Mouse (Mus musculus): Measurements from ENCODE around the gene 2310022A10Rik. TPM values are rescaled to one million over a fixed set of nuclear protein-coding genes. Genes with fewer than 3 reads are reported as not detected.

The 2310022A10Rik gene
- total RNA-seq (2021) = 10 to 100 TPM; 25.9 to 27.1 TPM
- long read RNA-seq, experiment 1, transcript 2310022A10Rik-205 (11 exons, 1,989 nt) = major isoform, 17 of 39 reads
- long read RNA-seq, experiment 1, transcript 2310022A10Rik-201 (10 exons, 2,701 nt) = minor isoform, 13 of 39 reads
- long read RNA-seq, experiment 1, partial matches to known transcripts = 1 of 39 reads
- long read RNA-seq, experiment 1, other reads (novel, unspliced or antisense) = 8 of 39 reads
- long read RNA-seq, experiment 2, transcript 2310022A10Rik-201 (10 exons, 2,701 nt) = minor isoform, 13 of 42 reads
- long read RNA-seq, experiment 2, transcript 2310022A10Rik-205 (11 exons, 1,989 nt) = major isoform, 18 of 42 reads
- long read RNA-seq, experiment 2, partial matches to known transcripts = 0 of 42 reads
- long read RNA-seq, experiment 2, other reads (novel, unspliced or antisense) = 11 of 42 reads

- Histone ChIP-seq H3K27ac (peak within 1 kb of the TSS; percentile 85), H3K4me3 (peak within 1 kb of the TSS; percentile 83)
- intact Hi-C loops (cut with DNase I) = no loop called here
- peak; percentile 97 for DNase-seq (ENCODE audit: extremely low spot score in 1 of 2, low spot score in 2 of 2)
- no peak for TF ChIP-seq CTCF (IDR thresholded peaks at IDR 0.05)
These were observed at the start of gene 2310022A10Rik, which contains the start of gene Pld3 for GRCm38 (mm10) chr7:27552931-27553513. Gene 2310022A10Rik (plus strand): TSS chr7:27553233. Gene Pld3 (minus strand): TSS chr7:27553218.

DNA sequence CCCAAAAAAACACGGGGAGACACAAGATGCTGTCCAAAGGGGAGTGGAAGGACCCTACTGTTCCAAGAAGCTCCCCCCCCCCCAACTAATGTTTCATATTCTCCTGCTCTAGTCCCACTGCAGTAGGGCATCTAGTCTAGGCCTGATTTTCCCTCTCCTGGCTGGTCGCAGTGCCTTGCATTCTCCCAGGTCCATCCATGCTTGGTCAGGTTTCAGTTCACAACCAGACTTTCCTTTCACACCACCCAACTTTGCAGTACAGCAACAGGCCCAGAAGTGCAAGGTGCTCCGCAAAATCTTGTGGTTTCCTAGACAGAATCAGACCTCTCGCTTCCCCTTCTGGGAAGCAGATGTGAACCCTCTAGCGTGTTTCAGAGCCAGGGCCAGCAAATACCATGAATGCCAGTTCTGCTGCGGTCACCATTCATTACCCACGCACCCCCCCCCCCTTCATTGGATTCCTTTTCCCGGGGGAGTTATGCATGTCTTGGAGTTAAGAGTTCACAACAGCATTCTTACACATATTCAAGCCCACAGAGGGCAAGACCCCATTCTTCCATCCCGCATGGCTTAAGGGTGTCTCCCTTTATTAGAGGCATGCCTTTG is 46.2 kb upstream of the 2310022A10Rik start:
- intact Hi-C loops (cut with DNase I) = loop anchor here (2.0 to 5.0 kb wide), 2 partner anchors 14 to 60 kb away; partner anchors contain the start of genes Blvrb and Sptbn4
- TF ChIP-seq CTCF (IDR thresholded peaks at IDR 0.05) = no peak
- DNase-seq (ENCODE audit: extremely low spot score in 1 of 2, low spot score in 2 of 2) = no peak
- H3K27ac ChIP-seq = no peak overlapping the region
- H3K4me3 ChIP-seq = no peak overlapping the region

DNA sequence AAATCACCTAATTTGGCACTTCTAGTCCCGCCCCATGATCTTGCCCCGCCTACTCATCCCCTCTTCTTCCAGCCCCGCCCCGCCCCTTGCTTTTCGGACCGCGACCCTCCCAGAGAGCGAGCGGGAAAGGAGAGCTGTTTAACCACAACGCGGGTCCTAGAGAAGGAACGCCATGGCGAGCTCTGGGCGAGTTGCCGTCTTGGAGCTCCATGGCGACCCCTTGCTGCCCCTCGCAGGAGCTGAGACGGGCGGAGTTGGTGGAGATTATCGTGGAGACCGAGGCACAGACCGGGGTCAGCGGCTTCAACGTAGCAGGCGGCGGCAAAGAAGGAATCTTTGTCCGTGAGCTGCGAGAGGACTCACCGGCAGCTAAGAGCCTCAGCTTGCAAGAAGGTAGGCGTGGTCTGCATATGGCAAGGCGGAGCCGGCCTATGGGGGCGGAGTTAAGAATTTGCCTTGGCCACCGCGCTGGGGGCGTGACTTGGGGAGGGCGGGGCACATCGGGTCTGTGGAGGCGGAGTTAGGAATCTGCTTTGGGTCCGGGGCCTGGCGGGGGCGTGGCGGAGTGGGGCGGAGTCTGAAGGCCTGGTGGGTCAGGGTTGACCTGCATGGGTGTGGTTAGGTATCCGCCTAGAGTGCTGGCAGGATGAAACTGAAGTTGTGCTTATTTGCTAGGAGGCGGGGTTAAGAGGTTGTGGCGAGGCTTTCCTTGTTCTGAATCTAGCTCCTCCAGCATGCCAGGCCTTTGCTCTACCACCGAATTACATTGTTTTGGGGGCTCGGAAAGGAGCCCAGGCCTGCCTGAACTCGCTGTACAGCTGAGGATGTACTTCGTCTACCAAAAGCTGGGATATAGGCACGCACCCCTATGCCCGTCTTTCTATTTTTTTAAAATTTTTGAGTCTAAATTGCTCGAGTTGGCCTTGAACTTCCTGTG is 45.1 kb upstream of the 2310022A10Rik start:
- peak overlapping the region; percentile 48 for H3K4me3 ChIP-seq
- TF ChIP-seq CTCF (IDR thresholded peaks at IDR 0.05) = peak; percentile 12
- H3K27ac ChIP-seq = peak overlapping the region; percentile 80
- DNase-seq (ENCODE audit: extremely low spot score in 1 of 2, low spot score in 2 of 2) = peak; percentile 87 to 88
- intact Hi-C loops (cut with DNase I) = loop anchor here (2.0 to 5.0 kb wide), 2 partner anchors 15 to 61 kb away; partner anchors contain the start of genes Blvrb and Sptbn4

DNA sequence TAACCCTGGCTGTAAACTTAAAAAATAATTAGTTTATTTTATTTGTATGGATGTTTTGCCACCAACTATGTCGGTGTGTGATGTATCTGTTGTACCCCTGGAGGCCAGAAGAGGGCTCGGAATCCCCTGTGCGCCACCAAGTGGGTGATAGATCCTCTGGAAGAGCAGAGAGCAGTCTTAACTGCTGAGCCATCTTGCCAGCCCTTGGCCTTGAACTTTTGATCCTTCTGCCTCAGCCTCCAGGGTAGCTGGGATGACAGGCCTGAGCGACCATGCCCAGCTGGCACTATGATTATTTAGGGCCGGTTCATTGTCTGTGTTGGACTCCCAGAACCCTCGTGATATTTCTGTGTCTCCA is 44.4 kb upstream of the 2310022A10Rik start:
- Histone ChIP-seq H3K27ac (peak overlapping the region; percentile 41), H3K4me3 (peak overlapping the region; percentile 48)
- intact Hi-C loops (cut with DNase I) = loop anchor here (5.0 kb wide), 1 partner anchor 61 kb away; the partner anchor contains the start of genes Blvrb and Sptbn4
- no peak for DNase-seq (ENCODE audit: extremely low spot score in 1 of 2, low spot score in 2 of 2)
- TF ChIP-seq CTCF (IDR thresholded peaks at IDR 0.05) = peak; percentile 68

DNA sequence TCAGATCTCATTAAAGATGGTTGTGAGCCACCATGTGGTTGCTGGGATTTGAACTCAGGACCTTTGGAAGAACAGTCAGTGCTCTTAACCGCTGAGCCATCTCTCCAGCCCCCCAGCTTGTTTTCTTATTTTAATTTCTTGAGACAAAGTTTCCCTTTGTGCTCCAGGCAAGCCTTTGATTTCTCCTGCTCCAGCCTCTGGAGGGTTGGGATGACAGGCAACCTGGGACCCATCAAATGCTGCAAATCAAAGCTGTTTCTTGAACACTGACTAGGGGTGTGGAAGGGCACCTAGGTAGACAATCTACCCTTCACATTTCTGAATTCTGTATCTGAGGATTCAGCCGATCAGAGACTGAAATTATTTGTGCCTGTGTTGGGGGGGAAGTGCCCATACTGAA is 42.2 kb upstream of the 2310022A10Rik start:
- no peak overlapping the region for H3K27ac ChIP-seq
- intact Hi-C loops (cut with DNase I) = no loop called here
- no peak overlapping the region for H3K4me3 ChIP-seq
- TF ChIP-seq CTCF (IDR thresholded peaks at IDR 0.05) = no peak
- no peak for DNase-seq (ENCODE audit: extremely low spot score in 1 of 2, low spot score in 2 of 2)

DNA sequence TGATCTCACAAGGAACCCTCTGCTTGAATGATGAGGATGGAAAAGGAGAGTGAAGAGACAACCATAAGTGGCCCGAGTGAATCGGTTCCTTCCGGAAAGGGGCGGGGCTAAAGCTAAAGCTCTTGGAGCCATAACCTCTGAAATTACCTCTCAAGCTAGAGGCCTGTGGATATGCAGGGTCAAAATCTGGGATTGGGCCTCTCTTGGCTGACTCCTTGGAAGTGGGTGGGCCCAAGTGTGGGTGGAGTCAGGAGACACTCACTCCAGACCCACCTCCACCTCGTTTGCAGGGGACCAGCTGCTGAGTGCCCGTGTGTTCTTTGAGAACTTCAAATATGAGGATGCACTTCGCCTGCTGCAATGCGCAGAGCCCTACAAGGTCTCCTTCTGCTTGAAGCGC is 38.1 kb upstream of the 2310022A10Rik start:
- intact Hi-C loops (cut with DNase I) = no loop called here
- H3K27ac ChIP-seq = no peak overlapping the region
- no peak overlapping the region for H3K4me3 ChIP-seq
- TF ChIP-seq CTCF (IDR thresholded peaks at IDR 0.05) = no peak
- DNase-seq (ENCODE audit: extremely low spot score in 1 of 2, low spot score in 2 of 2) = no peak

DNA sequence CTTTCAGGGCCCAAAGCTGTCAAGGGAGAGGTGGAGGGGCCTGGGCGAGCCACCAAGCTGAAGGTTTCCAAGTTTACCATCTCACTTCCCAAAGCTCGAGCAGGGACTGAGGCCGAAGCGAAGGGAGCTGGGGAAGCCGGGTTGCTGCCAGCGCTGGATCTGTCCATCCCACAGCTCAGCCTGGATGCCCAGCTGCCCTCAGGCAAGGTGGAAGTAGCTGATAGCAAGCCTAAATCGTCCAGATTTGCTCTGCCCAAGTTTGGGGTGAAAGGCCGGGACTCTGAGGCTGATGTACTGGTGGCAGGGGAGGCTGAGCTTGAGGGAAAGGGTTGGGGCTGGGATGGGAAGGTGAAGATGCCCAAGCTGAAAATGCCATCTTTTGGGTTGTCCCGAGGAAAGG is 34.7 kb upstream of the 2310022A10Rik start:
- no peak for DNase-seq (ENCODE audit: extremely low spot score in 1 of 2, low spot score in 2 of 2)
- intact Hi-C loops (cut with DNase I) = no loop called here
- no peak for TF ChIP-seq CTCF (IDR thresholded peaks at IDR 0.05)
- H3K27ac ChIP-seq = no peak overlapping the region
- no peak overlapping the region for H3K4me3 ChIP-seq

DNA sequence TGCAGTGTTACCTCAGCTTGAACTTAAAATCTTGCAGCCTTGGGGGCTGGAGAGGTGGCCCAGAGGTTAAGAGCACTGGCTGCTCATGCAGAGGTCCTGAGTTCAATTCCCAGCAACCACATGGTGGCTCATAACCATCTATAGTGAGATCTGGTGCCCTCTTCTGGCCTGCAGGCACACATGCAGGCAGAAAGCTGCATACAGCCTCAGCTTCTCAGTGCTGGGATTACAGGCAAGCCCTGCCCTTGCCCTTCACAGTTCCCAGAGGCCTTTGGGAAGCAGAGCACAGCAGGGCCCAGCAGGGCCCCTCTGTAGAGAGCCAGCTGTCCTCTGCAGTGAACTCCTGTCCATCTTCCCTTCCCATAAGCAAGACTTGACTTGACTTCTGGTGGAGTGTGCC is 32.9 kb upstream of the 2310022A10Rik start:
- TF ChIP-seq CTCF (IDR thresholded peaks at IDR 0.05) = peak; percentile 26
- H3K27ac ChIP-seq = no peak overlapping the region
- no peak overlapping the region for H3K4me3 ChIP-seq
- intact Hi-C loops (cut with DNase I) = no loop called here
- DNase-seq (ENCODE audit: extremely low spot score in 1 of 2, low spot score in 2 of 2) = no peak

- DNase-seq (ENCODE audit: extremely low spot score in 1 of 2, low spot score in 2 of 2) = no peak
- intact Hi-C loops (cut with DNase I) = no loop called here
- no peak for TF ChIP-seq CTCF (IDR thresholded peaks at IDR 0.05)
- no peak overlapping the region for H3K27ac ChIP-seq
- H3K4me3 ChIP-seq = no peak overlapping the region
These were observed 32.4 kb upstream of the 2310022A10Rik start for GRCm38 (mm10) chr7:27520599-27520998.

DNA sequence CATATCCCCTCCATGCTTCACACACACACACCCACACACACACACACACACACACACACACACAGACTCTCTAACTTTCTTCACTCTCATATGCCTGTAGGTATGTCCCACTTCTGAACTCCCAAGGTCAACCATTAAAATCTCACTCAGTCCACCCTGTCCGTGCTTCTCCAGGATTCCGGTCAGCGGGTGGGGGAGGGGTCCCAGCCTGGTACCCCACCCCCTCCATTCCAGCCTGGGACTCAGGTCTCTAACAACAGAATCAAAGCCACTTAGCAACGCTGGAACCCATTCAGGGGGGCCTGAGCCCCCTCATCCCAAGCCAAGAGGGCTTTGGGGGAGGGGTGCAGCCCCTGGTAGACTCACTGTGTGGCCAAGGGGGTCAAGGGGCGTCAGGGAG is 30.1 kb upstream of the 2310022A10Rik start, which contains the start of gene Hipk4:
TSS of gene Hipk4 (plus strand) at position 301 of the 400 bp plus-strand sequence.
- DNase-seq (ENCODE audit: extremely low spot score in 1 of 2, low spot score in 2 of 2) = no peak
- intact Hi-C loops (cut with DNase I) = no loop called here
- no peak within 1 kb of the TSS for H3K27ac ChIP-seq
- TF ChIP-seq CTCF (IDR thresholded peaks at IDR 0.05) = no peak
- no peak within 1 kb of the TSS for H3K4me3 ChIP-seq

DNA sequence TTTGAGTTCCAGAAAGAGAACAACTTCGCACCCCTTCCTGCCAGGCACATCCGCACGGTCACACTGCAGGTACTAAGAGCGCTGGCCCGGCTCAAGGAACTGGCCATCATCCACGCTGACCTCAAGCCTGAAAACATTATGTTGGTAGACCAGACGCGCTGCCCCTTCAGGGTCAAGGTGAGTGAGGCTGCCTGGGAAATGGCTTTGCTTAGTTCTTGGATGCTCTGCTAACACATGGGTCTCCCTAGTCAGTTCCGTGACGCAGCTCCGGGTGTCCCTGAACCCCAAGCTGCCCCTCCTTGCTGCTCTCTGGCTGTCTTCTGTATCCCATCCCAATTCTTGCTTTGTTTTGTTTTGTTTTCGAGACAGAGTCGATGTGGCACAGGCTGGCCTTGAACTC is 29.2 kb upstream of the 2310022A10Rik start:
- intact Hi-C loops (cut with DNase I) = no loop called here
- H3K4me3 ChIP-seq = no peak overlapping the region
- H3K27ac ChIP-seq = no peak overlapping the region
- no peak for DNase-seq (ENCODE audit: extremely low spot score in 1 of 2, low spot score in 2 of 2)
- no peak for TF ChIP-seq CTCF (IDR thresholded peaks at IDR 0.05)

All from left cerebral cortex, adult 2 months (tissue).